ENCODE assay signal across 9 mouse cellular contexts in the genomic region with DNA sequence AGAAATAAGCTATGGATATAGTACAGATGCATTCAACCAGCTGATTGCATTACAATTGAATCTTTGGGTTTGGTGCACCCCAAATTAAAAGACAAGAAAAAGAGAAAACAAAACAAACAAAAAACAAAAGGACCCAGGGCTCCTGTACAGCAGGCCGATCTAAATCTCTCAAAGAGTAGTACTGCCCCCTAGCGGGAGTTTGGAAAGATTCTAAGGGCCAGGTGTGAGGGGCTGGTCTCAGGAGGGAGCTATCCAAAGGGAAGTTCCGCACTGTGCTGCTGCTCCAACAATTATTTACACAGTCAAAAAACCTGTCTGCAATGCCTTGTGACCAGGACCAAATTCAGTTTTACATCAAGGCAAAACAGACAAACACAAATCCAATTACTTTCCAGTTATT.
A peak's percentile ranks its signal among the peaks of the same experiment; 100 is the strongest.
DNase-seq lines count a peak whose midpoint lies in the region; ATAC-seq lines count a peak whose summit lies in the region.
"Had no signal": no experiment of that assay in that cellular context is flagged by ENCODE, and none has a peak within 500 bp of the region (broad histone marks: within the 10 kb centered on the region; RNA-seq: fewer than 3 reads in every experiment).

No protein-coding gene starts in this region.

- H3K27ac ChIP-seq in forebrain, embryonic 14.5 days (ENCODE audit: low read depth, low read length), result no peak overlapping the region
- H3K27ac ChIP-seq: limb, embryonic 15.5 days had no signal

- peaks cover 4% of the 10 kb centered on the region; the same call in 1 of the 2 replicates for H3K4me1 ChIP-seq in forebrain, embryonic 14.5 days (ENCODE audit: control insufficient read depth, insufficient read depth, low read length)

- H3K36me3 ChIP-seq in forebrain, embryonic 14.5 days (ENCODE audit: control insufficient read depth, insufficient read depth, low read length), result no peaks in the 10 kb centered on the region
- H3K36me3 ChIP-seq: limb, embryonic 15.5 days had no signal

- peak; percentile 85 for ATAC-seq in forebrain, embryonic 14.5 days
- ATAC-seq in inflammation-experienced regulatory T-cells, adult 6 months, result peak; percentile 61
- ATAC-seq in megakaryocyte-erythroid progenitor cell, adult 5-6 weeks (replicated peaks; ENCODE audit: low FRiP score, low TSS enrichment, poor library complexity, severe bottlenecking), result 0 out of 2 replicates have a peak, but pooled peaks have one; percentile 42

- no peaks in the 10 kb centered on the region for H3K9me3 ChIP-seq in forebrain, embryonic 14.5 days (replicated peaks; ENCODE audit: control insufficient read depth, low read length)
- H3K9me3 ChIP-seq: limb, embryonic 15.5 days had no signal

- H3K4me2 ChIP-seq in forebrain, embryonic 14.5 days (ENCODE audit: low read length), result no peak overlapping the region
- H3K4me2 ChIP-seq: limb, embryonic 15.5 days had no signal

- peak; percentile 71 for DNase-seq in Muller cell, postnatal 12 days (ENCODE audit: inconsistent ontology term)
- peak; percentile 81 for DNase-seq in c-Kit-positive CD71-negative TER-119-negative erythroid progenitor cells, embryonic 14.5 days (ENCODE audit: low read depth)
- peak; percentile 93 for DNase-seq in forebrain, embryonic 14.5 days (ENCODE audit: low spot score)
- DNase-seq in left cerebral cortex, postnatal 10 days (ENCODE audit: extremely low spot score in 1 of 2, low spot score in 2 of 2), result peak; percentile 64 to 72
- peak; percentile 73 to 80 for DNase-seq in right cerebral cortex, postnatal 10 days (ENCODE audit: low spot score in 2 of 2)
- peak; percentile 69 for DNase-seq in yolk sac, embryonic 10.5 days (ENCODE audit: low spot score)

- no peak overlapping the region for H3K4me3 ChIP-seq in forebrain, embryonic 14.5 days (ENCODE audit: low read depth, low read length)
- H3K4me3 ChIP-seq: limb, embryonic 15.5 days had no signal

- 9% methylated on average over 3 of the region's 3 CpGs for WGBS in forebrain, embryonic 14.5 days

- intact Hi-C loops in left cerebral cortex, postnatal 10 days (cut with DNase I), result loop anchor here (2.0 to 5.0 kb wide), 3 partner anchors 140 to 512 kb away; a partner anchor contains a TSS

- no peak overlapping the region for H3K9ac ChIP-seq in forebrain, embryonic 14.5 days (ENCODE audit: low read length)
- H3K9ac ChIP-seq: limb, embryonic 15.5 days had no signal

- H3K27me3 ChIP-seq in forebrain, embryonic 14.5 days (replicated peaks; ENCODE audit: control insufficient read depth, insufficient read depth, low read length), result no peaks in the 10 kb centered on the region
